ENCODE assay signal across 23 mouse cellular contexts in the genomic region with DNA sequence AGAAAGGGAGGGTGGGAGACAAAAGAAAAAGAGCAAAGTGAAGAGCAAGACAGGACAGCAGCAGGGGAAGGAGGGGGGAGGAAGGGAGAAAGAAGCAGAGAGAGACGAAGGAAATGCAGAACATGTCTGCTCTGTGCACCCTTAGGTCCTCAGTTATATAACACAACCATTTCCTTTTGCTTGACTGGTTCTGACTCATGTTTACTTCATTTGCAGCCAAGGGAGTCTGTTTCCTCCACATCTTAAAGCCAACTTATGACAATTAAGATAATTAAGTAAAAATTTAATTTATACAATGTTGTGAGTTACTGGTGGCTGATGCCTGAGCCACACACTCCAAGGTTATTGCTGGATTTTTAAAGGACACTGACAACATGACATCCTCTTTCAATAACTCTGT.
DNase-seq lines count a peak whose midpoint lies in the region; ATAC-seq lines count a peak whose summit lies in the region.
"Had no signal": no experiment of that assay in that cellular context is flagged by ENCODE, and none has a peak within 500 bp of the region (broad histone marks: within the 10 kb centered on the region; RNA-seq: fewer than 3 reads in every experiment).

No protein-coding gene starts in this region.

- no peak overlapping the region for H3K4me3 ChIP-seq in kidney, embryonic 14.5 days (ENCODE audit: low read length)
- H3K4me3 ChIP-seq: forebrain, embryonic 10.5 days; forebrain, embryonic 13.5 days; heart, embryonic 12.5 days; heart, embryonic 15.5 days; hindbrain, embryonic 10.5 days; hindbrain, embryonic 13.5 days; intestine, embryonic 15.5 days had no signal

- H3K9me3 ChIP-seq in kidney, embryonic 14.5 days (ENCODE audit: control insufficient read depth, low read length), result no peaks in the 10 kb centered on the region
- H3K9me3 ChIP-seq: forebrain, embryonic 10.5 days; forebrain, embryonic 13.5 days; heart, embryonic 12.5 days; heart, embryonic 15.5 days; hindbrain, embryonic 10.5 days; hindbrain, embryonic 13.5 days; intestine, embryonic 15.5 days had no signal

- H3K27ac ChIP-seq in kidney, embryonic 14.5 days (ENCODE audit: low read depth, low read length), result no peak overlapping the region
- H3K27ac ChIP-seq: forebrain, embryonic 10.5 days; forebrain, embryonic 13.5 days; heart, embryonic 15.5 days; hindbrain, embryonic 10.5 days; hindbrain, embryonic 13.5 days; intestine, embryonic 15.5 days had no signal

- H3K27me3 ChIP-seq in kidney, embryonic 14.5 days (ENCODE audit: control insufficient read depth, insufficient read depth, low read length), result no peaks in the 10 kb centered on the region
- H3K27me3 ChIP-seq: forebrain, embryonic 13.5 days; heart, embryonic 12.5 days; heart, embryonic 15.5 days; hindbrain, embryonic 13.5 days; intestine, embryonic 15.5 days had no signal

- H3K9ac ChIP-seq in kidney, embryonic 14.5 days (ENCODE audit: low read depth, low read length), result no peak overlapping the region
- H3K9ac ChIP-seq: forebrain, embryonic 13.5 days; heart, embryonic 12.5 days; heart, embryonic 15.5 days; hindbrain, embryonic 13.5 days; intestine, embryonic 15.5 days had no signal

- WGBS in kidney, embryonic 14.5 days, result 45% methylated on average over 1 of the region's 1 CpGs

- no peak overlapping the region for H3K4me2 ChIP-seq in kidney, embryonic 14.5 days (replicated peaks; ENCODE audit: low read depth, low read length)
- H3K4me2 ChIP-seq: forebrain, embryonic 13.5 days; heart, embryonic 12.5 days; heart, embryonic 15.5 days; hindbrain, embryonic 13.5 days; intestine, embryonic 15.5 days had no signal

- H3K4me1 ChIP-seq in kidney, embryonic 14.5 days (ENCODE audit: control insufficient read depth, insufficient read depth, low read length), result no peaks in the 10 kb centered on the region
- H3K4me1 ChIP-seq: forebrain, embryonic 10.5 days; forebrain, embryonic 13.5 days; heart, embryonic 12.5 days; heart, embryonic 15.5 days; hindbrain, embryonic 10.5 days; hindbrain, embryonic 13.5 days; intestine, embryonic 15.5 days had no signal

- DNase-seq in kidney, adult 9 months, result peak; percentile 5
- DNase-seq in MN1 (ENCODE audit: low spot score), result peak; percentile 22
- peak; percentile 50 for DNase-seq in brain, adult 2 months (ENCODE audit: low read depth, low spot score)
- DNase-seq: adrenal gland, adult 2 months; adrenal gland, postnatal 14 days; cerebellum, adult 18-20 months; cerebellum, adult 9-10 months; cerebellum, postnatal 14 days; gastrocnemius, postnatal 25 days; heart, postnatal 10 days; heart, postnatal 36 days had no signal

- no peaks in the 10 kb centered on the region for H3K36me3 ChIP-seq in kidney, embryonic 14.5 days (ENCODE audit: control insufficient read depth, insufficient read depth, low read length)
- H3K36me3 ChIP-seq: forebrain, embryonic 10.5 days; heart, embryonic 12.5 days; heart, embryonic 15.5 days; hindbrain, embryonic 10.5 days; hindbrain, embryonic 13.5 days; intestine, embryonic 15.5 days had no signal

- ATAC-seq in kidney, embryonic 14.5 days (ENCODE audit: low FRiP score, low TSS enrichment), result no peak
- ATAC-seq in megakaryocyte-erythroid progenitor cell, adult 5-6 weeks (replicated peaks; ENCODE audit: low FRiP score, low TSS enrichment, poor library complexity, severe bottlenecking), result no peak
- ATAC-seq in cerebellum, adult (ENCODE audit: insufficient number of reproducible peaks, low FRiP score, low TSS enrichment), result no peak
- ATAC-seq: CD4-positive, CD25-positive, alpha-beta regulatory T cell, adult 4 months; forebrain, embryonic 13.5 days; hindbrain, embryonic 16.5 days; intestine, embryonic 15.5 days had no signal
